Mouse (Mus musculus): ENCODE measurements at regions not wholly inside any gene's neighbourhood (a gene's known extent, or its start where the extent isn't known, plus 50 kb on each side); places are given as distances from the start of the nearest gene placed in this dataset.

- DNase-seq: no peak
These were observed 262.7 kb upstream of the Hs6st1 start for GRCm38 (mm10) chr1:35805546-35805945.

DNA sequence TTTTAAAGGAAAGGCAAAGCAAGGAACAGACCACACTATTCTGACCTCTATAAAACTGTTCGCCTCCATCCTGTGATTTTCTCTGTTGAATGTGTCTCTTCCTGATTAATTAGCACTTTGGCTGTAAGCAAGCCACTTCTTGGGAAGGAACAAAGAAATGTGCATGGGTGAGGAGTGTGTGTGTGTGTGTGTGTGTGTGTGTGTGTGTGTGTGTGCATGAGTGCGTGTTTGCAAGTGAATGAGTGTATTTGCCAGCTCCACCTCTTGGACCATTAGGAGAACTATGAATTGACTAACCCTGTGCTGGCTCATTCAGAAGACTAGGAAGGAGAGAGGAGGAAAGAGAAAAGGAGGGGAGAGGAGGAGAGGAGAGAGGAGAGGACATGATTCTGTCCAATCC is 261.9 kb upstream of the Hs6st1 start:
- no peak for DNase-seq

GRCm38 (mm10) chr1:35806731-35807130 is 261.5 kb upstream of the Hs6st1 start:
- DNase-seq: no peak

- no peak for DNase-seq
These were observed 259.3 kb upstream of the Hs6st1 start for GRCm38 (mm10) chr1:35808894-35809293.

GRCm38 (mm10) chr1:35809341-35809740 is 258.9 kb upstream of the Hs6st1 start:
- DNase-seq: no peak

- no peak for DNase-seq
These were observed 257.4 kb upstream of the Hs6st1 start for GRCm38 (mm10) chr1:35810571-35811342.

DNA sequence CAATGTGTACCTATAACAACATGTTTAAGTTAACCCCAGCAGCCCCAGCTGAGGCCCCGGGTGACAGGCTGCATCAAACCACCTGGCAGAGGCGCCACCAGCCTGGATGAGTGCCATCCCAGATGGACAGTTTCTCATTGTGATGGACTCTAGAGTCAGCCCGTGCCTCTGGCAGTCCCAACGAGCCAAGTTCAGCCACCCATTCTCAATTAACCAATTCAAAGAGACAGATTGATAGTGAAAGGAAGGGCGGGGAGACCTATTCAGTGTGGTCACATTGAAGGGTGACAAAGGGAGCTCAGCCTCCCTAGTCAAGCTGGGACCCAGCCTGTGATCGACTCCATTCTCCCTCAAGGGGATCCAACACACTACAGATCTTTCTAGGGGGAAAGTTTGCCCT is 256.8 kb upstream of the Hs6st1 start:
- DNase-seq: no peak

DNA sequence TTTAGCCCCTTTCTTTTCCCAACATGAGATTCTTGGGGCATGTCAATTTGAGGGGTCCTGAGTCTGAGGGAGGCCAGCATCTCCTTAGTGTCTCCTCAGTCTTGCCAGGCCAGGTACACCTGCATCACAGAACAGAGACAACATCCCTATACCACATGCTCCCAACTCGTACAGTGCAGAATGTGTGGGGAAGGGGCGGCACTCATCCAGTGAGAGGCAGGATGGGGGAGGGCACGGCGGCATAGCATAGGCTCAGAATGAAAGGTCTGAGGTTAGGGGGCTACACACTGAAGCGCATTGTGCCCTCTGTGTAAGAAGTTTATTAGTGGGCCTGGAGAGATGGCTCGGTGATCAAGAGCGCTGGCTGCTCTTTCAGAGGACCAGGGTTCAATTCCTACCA is 256.4 kb upstream of the Hs6st1 start:
- no peak for DNase-seq

DNA sequence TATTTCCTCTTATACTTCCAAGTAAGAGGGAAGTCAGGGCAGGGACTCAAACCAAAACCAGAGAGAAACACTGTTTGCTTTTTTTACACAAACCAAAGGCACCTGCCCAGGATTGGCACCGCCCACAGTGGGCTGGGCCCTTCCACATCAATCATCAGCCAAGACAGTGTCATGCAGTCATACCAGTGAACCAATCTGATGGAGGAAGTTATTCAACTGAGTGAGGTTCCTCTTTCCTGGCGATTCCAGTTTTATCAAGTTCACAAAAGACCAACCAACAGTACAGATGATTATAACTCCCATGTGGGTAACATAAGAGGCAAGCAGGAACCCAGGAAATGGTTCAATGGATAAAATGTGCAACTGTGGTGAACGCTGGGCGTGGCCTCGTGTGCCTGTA is 254.6 kb upstream of the Hs6st1 start:
- no peak for DNase-seq

DNA sequence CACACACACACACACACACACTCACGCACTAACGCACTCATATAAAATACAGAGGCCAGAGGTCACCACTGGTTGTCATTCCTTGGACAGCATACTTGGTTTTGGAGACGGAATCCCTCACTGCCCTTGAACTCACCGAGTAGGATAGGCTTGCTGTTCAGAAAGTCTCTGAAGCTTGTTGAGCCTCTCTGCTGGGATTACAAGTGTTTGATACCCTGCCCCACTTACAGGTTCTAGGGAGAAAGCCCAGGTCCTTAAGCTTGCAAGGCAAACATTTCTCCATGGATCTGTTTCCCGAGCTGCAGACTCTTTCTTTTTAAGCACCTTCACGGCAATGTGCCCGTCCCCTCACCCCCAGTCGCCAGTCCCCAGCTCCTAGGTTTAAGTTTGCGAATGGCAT is 254.0 kb upstream of the Hs6st1 start:
- DNase-seq: no peak

GRCm38 (mm10) chr1:35814751-35815150 is 253.4 kb upstream of the Hs6st1 start:
- no peak for DNase-seq

DNA sequence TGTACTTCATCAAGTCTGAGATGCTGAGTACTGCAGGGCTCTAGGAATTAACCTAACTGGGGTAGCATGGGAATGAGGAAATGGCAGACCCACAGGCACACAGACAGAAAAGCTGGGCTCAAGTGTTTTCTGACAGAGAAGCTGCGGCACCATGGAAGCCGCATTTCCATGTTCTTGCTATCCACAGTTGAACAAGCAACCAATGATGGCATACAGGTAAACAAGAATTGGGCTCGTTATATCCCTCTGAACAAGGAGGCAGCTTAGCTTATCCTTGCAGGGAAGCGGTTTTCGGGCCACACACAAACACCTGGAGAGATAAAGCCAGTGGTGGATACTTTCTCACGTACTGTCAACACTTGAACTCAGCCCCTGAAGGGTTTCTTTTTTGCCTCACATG is 246.4 kb upstream of the Hs6st1 start:
- DNase-seq: no peak

- DNase-seq: no peak
These were observed 245.6 kb upstream of the Hs6st1 start for GRCm38 (mm10) chr1:35822376-35823202.

DNA sequence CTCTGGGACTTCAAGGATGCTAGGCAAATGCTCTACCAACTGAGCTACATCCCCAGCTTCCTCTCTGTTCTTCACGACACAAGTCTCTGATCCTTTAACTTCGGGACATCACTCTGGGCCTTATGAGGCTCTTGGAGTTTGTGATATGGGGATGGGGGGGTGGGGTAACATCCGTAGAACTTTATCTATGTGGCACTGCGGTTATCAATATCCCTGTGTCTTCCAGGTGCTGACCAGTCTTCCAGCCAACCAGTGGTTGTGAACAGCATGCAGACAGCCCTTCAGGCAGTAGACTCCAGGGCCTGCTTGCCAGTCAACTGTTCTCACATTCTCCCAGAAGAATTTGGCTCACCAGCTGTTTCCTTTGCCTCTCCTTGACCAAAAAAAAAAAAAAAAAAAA is 244.7 kb upstream of the Hs6st1 start:
- no peak for DNase-seq

GRCm38 (mm10) chr1:35823981-35824880 is 244.0 kb upstream of the Hs6st1 start:
- no peak for DNase-seq

DNA sequence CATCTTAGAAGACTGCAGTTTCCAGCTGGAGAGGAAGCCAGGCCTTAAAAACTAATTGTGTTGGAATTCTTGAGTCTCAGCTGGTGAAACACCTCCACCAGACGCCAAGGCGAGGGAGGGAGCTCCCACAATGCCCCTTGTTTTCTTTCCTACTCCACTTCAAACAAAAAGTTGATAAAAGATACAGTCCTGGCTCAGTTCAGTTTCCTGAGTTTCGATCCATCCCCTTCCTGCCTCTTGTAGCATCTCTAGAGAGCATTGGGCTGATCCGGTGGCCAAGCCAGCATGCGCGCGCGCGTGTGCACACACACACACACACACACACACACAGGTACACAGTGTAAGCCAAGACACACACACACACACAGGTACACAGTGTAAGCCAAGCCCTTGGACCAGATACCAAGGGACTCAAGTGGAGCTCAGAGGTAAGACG is 242.7 kb upstream of the Hs6st1 start:
- DNase-seq: no peak

- no peak for DNase-seq
These were observed 241.6 kb upstream of the Hs6st1 start for GRCm38 (mm10) chr1:35826575-35827114.

DNA sequence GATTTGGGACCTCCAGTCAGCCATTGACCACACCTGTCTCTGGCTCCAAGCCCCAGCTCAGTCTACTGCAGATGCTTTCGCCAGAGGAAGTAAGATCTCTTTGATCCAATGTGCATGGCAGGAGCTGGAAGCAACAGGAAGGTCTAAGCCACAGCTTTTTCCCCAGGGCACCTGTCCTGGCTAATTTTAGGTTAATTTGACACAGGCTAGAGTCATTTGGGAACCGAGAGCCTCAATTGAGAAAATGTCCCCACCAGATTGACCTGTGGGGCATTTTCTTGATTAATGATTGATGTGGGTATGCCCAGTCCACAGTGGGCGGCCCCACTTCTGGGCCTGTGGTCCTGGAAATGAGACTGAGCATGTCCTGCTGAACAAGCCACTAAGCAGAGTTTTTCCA is 240.7 kb upstream of the Hs6st1 start:
- DNase-seq: no peak

DNA sequence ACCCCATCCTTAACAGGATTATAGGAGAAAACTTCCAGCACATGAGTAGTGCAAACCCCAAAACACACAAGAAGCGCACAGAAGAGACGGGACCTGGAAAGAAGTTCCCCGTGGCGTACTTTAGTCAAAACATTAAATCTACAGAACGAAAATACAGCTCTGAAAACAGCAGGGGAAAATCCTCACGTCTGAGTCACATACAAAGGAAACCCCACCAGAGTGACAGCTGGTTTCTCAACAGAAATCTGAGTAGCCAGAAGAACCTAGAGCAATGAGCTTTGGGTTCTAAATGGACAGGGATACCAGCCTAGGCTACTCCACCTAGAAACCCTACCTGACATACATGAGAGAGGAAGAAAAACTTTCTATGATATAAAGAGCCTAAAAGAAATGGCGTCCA is 234.0 kb upstream of the Hs6st1 start:
- DNase-seq: no peak

- no peak for DNase-seq
These were observed 231.6 kb upstream of the Hs6st1 start for GRCm38 (mm10) chr1:35836552-35836951.

DNA sequence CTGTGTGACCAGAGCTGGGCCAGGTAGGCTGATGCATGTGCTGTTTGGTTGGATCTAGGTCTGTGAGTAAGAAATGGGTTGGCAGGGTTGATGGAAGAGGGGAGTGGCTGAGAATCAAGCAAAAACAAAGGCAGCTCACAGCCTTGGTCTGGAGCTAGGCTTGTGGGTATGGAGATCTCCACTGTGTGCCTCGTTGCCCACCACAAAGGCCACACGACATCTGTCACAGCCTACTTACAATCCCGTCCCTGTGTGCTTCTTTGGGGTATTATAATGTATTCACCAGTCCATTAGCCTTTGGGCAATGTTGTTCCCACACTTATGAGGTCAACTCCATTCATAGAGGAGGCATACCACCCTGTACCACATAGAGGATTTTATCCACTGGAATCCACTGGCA is 229.6 kb upstream of the Hs6st1 start:
- no peak for DNase-seq

DNA sequence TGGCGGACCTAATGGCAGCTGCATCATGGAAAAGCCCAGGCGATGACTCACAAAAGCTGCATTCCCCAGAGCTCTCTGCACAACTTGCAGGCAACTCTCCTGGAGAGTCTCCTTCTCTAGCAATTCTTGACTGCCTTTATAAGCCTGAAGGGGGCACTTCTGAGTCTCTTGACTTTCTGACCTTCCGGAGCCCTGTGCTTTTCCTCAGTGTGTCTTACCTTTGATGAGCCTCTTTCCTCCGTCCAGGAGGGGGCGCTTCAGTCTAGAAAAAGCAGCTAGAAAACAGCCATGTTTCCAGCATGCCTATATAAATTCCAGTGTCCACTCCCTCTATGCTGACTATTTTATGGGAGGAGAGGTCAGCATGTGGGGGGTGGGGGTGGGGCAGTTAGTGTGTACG is 228.8 kb upstream of the Hs6st1 start:
- DNase-seq: peak; percentile 27

DNA sequence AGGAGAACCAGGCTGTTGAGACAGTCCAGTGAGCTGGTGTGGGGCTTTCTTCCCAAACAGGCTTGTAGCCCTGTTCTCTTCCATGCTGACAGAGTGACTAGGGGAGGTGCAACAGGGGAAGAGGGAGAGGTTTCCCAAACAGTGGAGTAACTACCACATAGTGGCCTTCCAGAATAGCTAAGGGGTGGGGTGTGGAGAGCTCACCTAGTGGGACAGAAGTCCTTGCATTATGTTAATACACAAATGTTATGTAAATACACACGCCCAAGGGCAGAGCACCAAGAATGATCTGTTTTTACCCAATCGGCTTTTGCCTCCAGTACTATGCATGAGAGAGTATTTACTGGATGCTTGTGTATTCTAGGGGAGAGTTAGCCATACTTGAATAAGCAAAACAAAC is 226.6 kb upstream of the Hs6st1 start:
- DNase-seq: no peak

Data from kidney, postnatal 14 days (tissue).